Mouse (Mus musculus) megakaryocyte, embryonic 14.5 days (primary cell): ENCODE results near the gene 1700030K09Rik.

Experiments used
- FLI1 ChIP-seq: IDR thresholded peaks from 2 replicates; pipeline ENCODE4 v1.6.1; 2012; ENCODE audit warnings: low read length, inconsistent platforms, mixed read lengths
- GATA1 ChIP-seq: IDR thresholded peaks from 3 replicates; pipeline ENCODE4 v1.6.1; 2012; ENCODE audit warnings: mixed read lengths, low read length, inconsistent platforms, borderline replicate concordance

DNA sequence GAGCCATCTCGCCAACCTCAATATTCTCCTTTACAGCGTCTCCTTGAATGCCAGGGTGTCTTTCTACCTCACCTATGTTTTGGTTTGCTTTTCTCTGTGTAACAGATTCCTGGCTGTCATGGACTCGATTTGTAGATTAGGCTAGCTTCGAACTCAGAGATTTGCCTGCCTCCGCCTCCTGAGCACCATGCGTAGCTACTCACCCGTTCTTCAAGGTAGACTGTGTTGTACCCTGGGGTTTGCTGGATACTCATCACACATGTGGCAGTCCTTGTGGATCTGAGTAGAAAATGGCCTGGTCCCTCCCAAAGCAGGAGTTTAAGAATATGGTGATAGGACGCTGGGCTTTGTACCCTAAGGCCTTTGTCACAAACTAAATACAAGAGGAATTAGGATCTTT is 49.7 kb downstream of the 1700030K09Rik start:
- no peak for TF ChIP-seq GATA1
- no peak for TF ChIP-seq FLI1
